Mouse (Mus musculus): ENCODE data around the gene Fez2. TPM values are rescaled to one million over a fixed set of nuclear protein-coding genes. Genes with fewer than 3 reads are reported as not detected.

The Fez2 gene
- polyA plus RNA-seq, 1 experiment from 2014 or later = 36.6 TPM

DNA sequence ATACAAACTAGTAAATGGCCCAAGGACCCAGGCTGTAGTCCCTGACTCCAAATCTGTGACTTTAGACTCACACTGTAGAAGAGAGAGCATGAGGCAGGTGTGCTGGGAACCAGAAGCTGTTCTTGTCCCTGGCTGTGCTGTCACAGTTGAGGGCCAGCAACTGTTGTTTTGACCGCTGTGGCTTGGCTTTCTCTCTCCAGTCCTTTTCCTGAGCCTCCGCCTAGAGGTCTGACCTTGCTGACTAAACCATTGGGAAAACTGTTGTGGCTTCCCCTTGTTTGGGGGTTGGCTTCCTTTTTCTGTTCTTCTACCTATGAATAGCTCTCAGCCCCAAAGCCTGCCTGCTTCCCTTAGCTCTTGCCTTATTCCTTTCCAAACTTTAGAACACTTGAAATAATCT lies 91.6 kb downstream of the Fez2 start:
- H3K27ac ChIP-seq (replicated peaks) = no peak overlapping the region
- H3K4me1 ChIP-seq = peaks cover 25% of the 10 kb centered on the region
- DNase-seq (ENCODE audit: low spot score) = no peak
- H3K27me3 ChIP-seq (replicated peaks; ENCODE audit: low read depth, poor library complexity, severe bottlenecking) = no peaks in the 10 kb centered on the region
- WGBS = 88% methylated on average over 2 of the region's 2 CpGs
- H3K4me3 ChIP-seq = no peak overlapping the region
- peaks cover 6% of the 10 kb centered on the region; the same call in 1 of the 2 replicates for H3K36me3 ChIP-seq (replicated peaks)
- H3K9me3 ChIP-seq = no peaks in the 10 kb centered on the region

GRCm38 (mm10) chr17:78325761-78326332 lies 92.1 kb downstream of the Fez2 start:
- H3K4me1 ChIP-seq = peaks cover 26% of the 10 kb centered on the region
- peaks cover 6% of the 10 kb centered on the region; the same call in 1 of the 2 replicates for H3K36me3 ChIP-seq (replicated peaks)
- no peaks in the 10 kb centered on the region for H3K9me3 ChIP-seq
- H3K27me3 ChIP-seq (replicated peaks; ENCODE audit: low read depth, poor library complexity, severe bottlenecking) = no peaks in the 10 kb centered on the region
- no peak overlapping the region for H3K4me3 ChIP-seq
- no peak overlapping the region for H3K27ac ChIP-seq (replicated peaks)
- 79% methylated on average over 7 of the region's 7 CpGs for WGBS
- DNase-seq (ENCODE audit: low spot score) = no peak

- H3K36me3 ChIP-seq (replicated peaks) = peaks cover 10% of the 10 kb centered on the region; the same call in 1 of the 2 replicates
- 49% methylated on average over 18 of the region's 18 CpGs for WGBS
- no peak overlapping the region for H3K4me3 ChIP-seq
- H3K4me1 ChIP-seq = peaks cover 26% of the 10 kb centered on the region
- H3K27me3 ChIP-seq (replicated peaks; ENCODE audit: low read depth, poor library complexity, severe bottlenecking) = no peaks in the 10 kb centered on the region
- H3K9me3 ChIP-seq = no peaks in the 10 kb centered on the region
- no peak for DNase-seq (ENCODE audit: low spot score)
- H3K27ac ChIP-seq (replicated peaks) = peak overlapping the region; percentile 48; the same call in 1 of the 2 replicates
These were observed 95.3 kb downstream of the Fez2 start for GRCm38 (mm10) chr17:78322369-78323335.

DNA sequence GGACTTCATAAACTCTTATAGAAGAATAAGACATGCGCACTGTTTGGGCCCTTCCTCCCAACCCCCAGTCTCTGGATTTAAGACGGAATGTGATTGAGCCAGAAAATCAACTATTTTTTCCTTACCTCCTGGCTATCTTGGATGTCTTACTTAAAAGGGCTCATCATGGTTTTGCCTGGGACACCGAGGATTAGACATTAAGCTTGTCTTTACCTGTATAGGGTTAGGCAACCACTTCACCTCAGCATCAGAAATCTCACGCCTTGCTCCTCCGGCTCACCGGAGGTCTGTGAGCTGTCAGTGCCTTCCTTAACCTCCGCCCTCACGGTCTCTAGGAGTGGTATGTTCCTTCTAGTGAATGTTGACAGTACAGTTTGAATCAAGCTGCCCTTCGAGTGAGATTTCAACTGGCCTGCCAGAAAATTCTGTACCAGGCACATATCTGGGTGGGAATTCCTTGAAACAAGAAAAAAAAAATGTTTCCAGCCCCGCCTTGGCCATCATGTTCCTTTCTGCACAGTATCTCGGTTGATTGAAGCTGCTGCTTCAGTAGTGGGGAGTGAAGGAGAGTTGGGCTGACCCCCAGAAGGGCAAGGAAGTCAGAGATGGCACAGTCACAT lies 96.6 kb downstream of the Fez2 start:
- peaks cover 25% of the 10 kb centered on the region for H3K4me1 ChIP-seq
- no peaks in the 10 kb centered on the region for H3K27me3 ChIP-seq (replicated peaks; ENCODE audit: low read depth, poor library complexity, severe bottlenecking)
- H3K36me3 ChIP-seq (replicated peaks) = peaks cover 13% of the 10 kb centered on the region
- no peak overlapping the region for H3K4me3 ChIP-seq
- no peak overlapping the region for H3K27ac ChIP-seq (replicated peaks)
- DNase-seq (ENCODE audit: low spot score) = no peak
- H3K9me3 ChIP-seq = no peaks in the 10 kb centered on the region
- WGBS = 77% methylated on average over 11 of the region's 11 CpGs

Other genes starting within 250 kb of the Fez2 start
- 2.2 and 2.7 TPM in 2 replicates for gene Crim1, start 217.9 kb downstream of the Fez2 start, polyA plus RNA-seq (2016; fragmentation: Nextera tagmentation; extraction: Ambion mirVana)
- 2.2 and 3.5 TPM in 2 replicates for gene Vit, start 89.9 kb upstream of the Fez2 start, polyA plus RNA-seq (2016; fragmentation: Nextera tagmentation; extraction: Ambion mirVana)